Mouse (Mus musculus): Measurements from ENCODE around the gene Pga5.

Gene Pga5

GRCm38 (mm10) chr19:10662665-10663064 lies 15.2 kb downstream of the Pga5 start:
- DNase-seq, result no peak

- no peak for DNase-seq
Observed at GRCm38 (mm10) chr19:10661919-10662318, 16.0 kb downstream of the Pga5 start.

GRCm38 (mm10) chr19:10661373-10661772 lies 16.5 kb downstream of the Pga5 start:
- no peak for DNase-seq

GRCm38 (mm10) chr19:10658406-10658805 lies 19.5 kb downstream of the Pga5 start:
- no peak for DNase-seq

GRCm38 (mm10) chr19:10657742-10658141 lies 20.1 kb downstream of the Pga5 start:
- no peak for DNase-seq

GRCm38 (mm10) chr19:10656058-10656457 lies 21.8 kb downstream of the Pga5 start:
- DNase-seq, result no peak

- DNase-seq, result no peak
Observed at GRCm38 (mm10) chr19:10648156-10648555, 29.7 kb downstream of the Pga5 start.

GRCm38 (mm10) chr19:10645616-10646015 lies 32.3 kb downstream of the Pga5 start:
- no peak for DNase-seq

GRCm38 (mm10) chr19:10640589-10641378 lies 37.1 kb downstream of the Pga5 start:
- no peak for DNase-seq

- no peak for DNase-seq
Observed at GRCm38 (mm10) chr19:10640080-10640479, 37.8 kb downstream of the Pga5 start.

GRCm38 (mm10) chr19:10637840-10638239 lies 40.0 kb downstream of the Pga5 start:
- no peak for DNase-seq

GRCm38 (mm10) chr19:10634872-10635318 lies 43.0 kb downstream of the Pga5 start:
- DNase-seq, result peak; percentile 41 to 60

- DNase-seq, result peak; percentile 46 to 48
Observed at GRCm38 (mm10) chr19:10634106-10634871, 43.6 kb downstream of the Pga5 start, which contains the start of gene Vwce. Gene Vwce, plus strand, starts transcription at chr19:10634213.

Measured in lung, postnatal 4 days (tissue).